Mouse (Mus musculus) hindbrain, embryonic 16.5 days (tissue): ENCODE data around the gene Ngfr. TPM values are rescaled to one million over a fixed set of nuclear protein-coding genes. Genes with fewer than 3 reads are reported as not detected.

Experiments used
- ATAC-seq: fragments of 200-750 bp; cut with Nextera tagmentation; 2 replicates; pipeline ENCODE4 v1.8.0; 2017; ENCODE audit warnings: moderate TSS enrichment, moderate library complexity
- H3K27ac ChIP-seq: fragments of 300-500 bp; sonication (generic); 2 replicates; pipeline ENCODE4 v1.5.1; 2014; ENCODE audit warnings: low read depth, mild to moderate bottlenecking, control low read depth, low read length, moderate library complexity
- H3K27me3 ChIP-seq: fragments of 300-500 bp; sonication (generic); replicated peaks from 2 replicates; pipeline ENCODE4 v1.6.1; 2014; ENCODE audit warnings: low read length; ENCODE audit not compliant: control insufficient read depth, insufficient read depth
- H3K36me3 ChIP-seq: fragments of 300-500 bp; sonication (generic); 2 replicates; pipeline ENCODE4 v1.6.1; 2014; ENCODE audit warnings: mild to moderate bottlenecking, low read length, moderate library complexity, mixed read lengths; ENCODE audit not compliant: control insufficient read depth, insufficient read depth
- H3K4me1 ChIP-seq: fragments of 300-500 bp; sonication (generic); 2 replicates; pipeline ENCODE4 v1.6.1; 2014; ENCODE audit warnings: low read depth, low read length; ENCODE audit not compliant: control insufficient read depth, insufficient read depth
- H3K4me2 ChIP-seq: fragments of 300-500 bp; sonication (generic); 2 replicates; pipeline ENCODE4 v1.6.1; 2014; ENCODE audit warnings: mild to moderate bottlenecking, low read length, control low read depth, moderate library complexity
- H3K4me3 ChIP-seq: fragments of 300-500 bp; sonication (generic); 2 replicates; pipeline ENCODE4 v1.5.1; 2014; ENCODE audit warnings: mild to moderate bottlenecking, low read length, control low read depth, moderate library complexity
- H3K9ac ChIP-seq: fragments of 300-500 bp; sonication (generic); 2 replicates; pipeline ENCODE4 v1.6.1; 2014; ENCODE audit warnings: low read depth, mild to moderate bottlenecking, control low read depth, low read length, moderate library complexity
- H3K9me3 ChIP-seq: fragments of 300-500 bp; sonication (generic); 2 replicates; pipeline ENCODE4 v1.6.1; 2014; ENCODE audit warnings: mild to moderate bottlenecking, low read length, moderate library complexity; ENCODE audit not compliant: control insufficient read depth
- WGBS: fragments of 180-500 bp; shearing (Covaris S2); extraction: QIAGEN DNeasy Blood & Tissue Kit; methylation state at CpG from one replicate; pipeline ENCODE4 v1.1.7; 2014; 5-methylcytosine and 5-hydroxymethylcytosine counted together
- polyA plus RNA-seq: library from polyadenylated mRNA; unstranded; fragments of >200 nt; fragmentation: Nextera tagmentation; extraction: Ambion mirVana; gene quantifications from 2 replicates; pipeline ENCODE4 v1.2.1, GENCODE M21; 2015

Gene Ngfr
- polyA plus RNA-seq, 1 experiment from 2014 or later, result 41.7 TPM

DNA sequence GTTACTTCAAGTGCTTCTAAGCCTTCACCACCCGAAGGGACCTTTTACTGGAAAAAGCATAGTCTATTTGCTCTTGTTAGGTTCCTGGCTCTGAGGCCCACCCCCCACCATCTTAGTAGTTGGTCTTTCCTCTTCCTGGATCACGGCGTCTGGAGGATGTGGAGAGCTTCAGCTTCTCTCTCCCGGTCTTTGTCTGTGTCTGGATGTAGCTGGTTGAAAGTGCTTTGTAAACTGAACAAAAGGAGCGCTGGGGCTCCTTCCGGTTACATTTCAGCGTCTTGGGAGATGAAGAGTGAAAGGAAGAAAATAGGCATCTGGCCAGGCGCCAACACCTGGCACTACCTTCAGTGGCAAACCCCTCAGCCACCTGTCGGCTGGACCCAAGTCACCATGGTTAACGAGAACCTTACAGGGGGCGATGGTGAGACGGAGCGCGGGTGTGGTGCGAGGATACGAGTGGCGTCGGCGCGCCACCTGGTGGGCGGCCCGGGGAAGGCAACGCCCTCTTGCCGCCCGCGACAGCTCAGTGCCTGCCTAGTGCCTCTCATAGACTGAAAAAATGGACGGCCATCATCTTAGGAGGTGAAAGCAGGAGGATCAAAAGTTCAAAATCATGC is 67.0 kb downstream of the Ngfr start:
- ATAC-seq, result peak; percentile 78
- WGBS, result 4% methylated on average over 27 of the region's 27 CpGs
- Histone ChIP-seq H3K4me2 (peak overlapping the region; percentile 56), H3K27ac (peak overlapping the region; percentile 66), H3K9me3 (no peaks in the 10 kb centered on the region), H3K4me3 (peak overlapping the region; percentile 26), H3K36me3 (no peaks in the 10 kb centered on the region), H3K4me1 (peaks cover 14% of the 10 kb centered on the region), H3K27me3 (no peaks in the 10 kb centered on the region; the same call in 1 of the 2 replicates), H3K9ac (peak overlapping the region; percentile 35)

DNA sequence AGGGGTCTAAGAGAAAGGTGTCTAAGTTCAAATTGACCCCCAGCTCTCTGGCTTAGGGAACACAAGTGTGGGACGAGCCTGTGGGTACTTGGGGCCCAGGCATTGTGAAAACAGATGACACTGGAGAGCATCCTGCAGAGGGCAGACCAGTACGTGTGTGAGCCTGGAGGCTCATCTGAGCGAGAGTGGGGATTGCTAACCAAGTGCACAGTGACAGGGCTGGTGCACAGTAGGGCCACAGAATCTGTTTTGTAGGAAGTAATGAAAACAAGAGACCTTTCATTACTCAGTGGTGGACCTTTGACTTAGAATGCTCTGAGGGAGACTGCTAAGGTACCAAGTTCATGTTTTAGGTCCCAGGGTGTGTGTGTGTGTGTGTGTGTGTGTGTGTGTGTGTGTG is 67.5 kb downstream of the Ngfr start:
- no peak for ATAC-seq
- Histone ChIP-seq H3K36me3 (no peaks in the 10 kb centered on the region), H3K4me3 (no peak overlapping the region), H3K9me3 (no peaks in the 10 kb centered on the region), H3K4me1 (peaks cover 15% of the 10 kb centered on the region), H3K27ac (peak overlapping the region; percentile 66), H3K27me3 (peaks cover 2% of the 10 kb centered on the region), H3K9ac (no peak overlapping the region), H3K4me2 (no peak overlapping the region)
- WGBS, result 65% methylated on average over 3 of the region's 3 CpGs

DNA sequence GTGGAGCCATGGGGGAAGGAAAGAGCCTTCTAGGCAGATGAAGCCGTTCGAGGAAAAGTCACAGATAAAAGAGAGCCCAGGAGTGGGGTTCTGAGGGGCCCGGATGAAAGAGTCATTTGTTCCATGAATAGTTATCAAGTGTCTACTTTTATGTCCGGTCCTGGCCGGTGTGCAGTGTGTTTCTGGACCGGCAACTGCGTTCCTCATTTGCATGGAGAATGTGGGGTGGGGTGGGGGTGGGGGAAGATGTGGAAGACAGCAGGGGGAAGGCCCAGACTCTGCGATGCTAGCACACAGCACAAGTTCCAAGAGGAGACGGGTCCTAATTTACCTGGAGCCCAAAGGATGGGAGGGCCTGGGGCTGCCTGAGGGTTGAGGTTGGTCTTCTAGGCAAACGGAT is 68.2 kb downstream of the Ngfr start:
- no peak overlapping the region for H3K4me3 ChIP-seq
- no peak for ATAC-seq
- H3K27ac ChIP-seq, result no peak overlapping the region
- H3K36me3 ChIP-seq, result no peaks in the 10 kb centered on the region
- H3K27me3 ChIP-seq, result peaks cover 3% of the 10 kb centered on the region
- no peak overlapping the region for H3K4me2 ChIP-seq
- no peak overlapping the region for H3K9ac ChIP-seq
- WGBS, result 62% methylated on average over 10 of the region's 10 CpGs
- H3K9me3 ChIP-seq, result no peaks in the 10 kb centered on the region
- peaks cover 22% of the 10 kb centered on the region for H3K4me1 ChIP-seq

Other genes starting within 250 kb of the Ngfr start
- 142 and 147 TPM in 2 replicates for gene Slc35b1, start 203.0 kb downstream of the Ngfr start, polyA plus RNA-seq
- gene Spop, start 173.7 kb downstream of the Ngfr start, polyA plus RNA-seq, result 222 and 250 TPM in 2 replicates
- 2.8 and 3.0 TPM in 2 replicates for gene Nxph3, start 73.2 kb downstream of the Ngfr start, polyA plus RNA-seq
- 189 and 198 TPM in 2 replicates for gene Phb, start 79.2 kb upstream of the Ngfr start, polyA plus RNA-seq
- gene Zfp652, start 124.9 kb upstream of the Ngfr start, polyA plus RNA-seq, result 21.7 and 23.2 TPM in 2 replicates
- 0.95 and 1.2 TPM in 2 replicates for gene B130006D01Rik, start 135.9 kb upstream of the Ngfr start, polyA plus RNA-seq
- 0.54 TPM in 1 of 2 replicates, not detected in the other for gene Phospho1, start 236.8 kb upstream of the Ngfr start, polyA plus RNA-seq
- 3.7 and 3.9 TPM in 2 replicates for gene Gngt2, start 249.5 kb upstream of the Ngfr start, polyA plus RNA-seq